Mouse (Mus musculus) kidney, adult 2 months (tissue): ENCODE data around the gene AI467606. TPM values are rescaled to one million over a fixed set of nuclear protein-coding genes. Genes with fewer than 3 reads are reported as not detected.

Source experiments
- DNase-seq: peaks from one replicate; pipeline ENCODE4 v3.0.0; 2021
- H3K27ac ChIP-seq: fragments of 200-500 bp; 2 replicates; pipeline ENCODE4 v1.5.1; 2012; ENCODE audit warnings: low read depth, low read length, control low read depth, inconsistent platforms; ENCODE audit not compliant: insufficient read depth
- H3K27me3 ChIP-seq: fragments of 200-500 bp; replicated peaks from 2 replicates; pipeline ENCODE4 v1.6.1; 2012; ENCODE audit warnings: mild to moderate bottlenecking, moderate library complexity, low read length, inconsistent platforms; ENCODE audit not compliant: control insufficient read depth, insufficient read depth
- H3K36me3 ChIP-seq: fragments of 200-500 bp; 2 replicates; pipeline ENCODE4 v1.6.1; 2012; ENCODE audit warnings: mild to moderate bottlenecking, moderate library complexity, low read length, inconsistent platforms; ENCODE audit not compliant: control insufficient read depth, insufficient read depth
- H3K4me1 ChIP-seq: fragments of 200-500 bp; 2 replicates; pipeline ENCODE4 v1.6.1; 2011; ENCODE audit warnings: low read length; ENCODE audit not compliant: control insufficient read depth, insufficient read depth
- H3K4me3 ChIP-seq: fragments of 200-500 bp; 2 replicates; pipeline ENCODE4 v1.5.1; 2011; ENCODE audit warnings: mild to moderate bottlenecking, low read depth, low read length, control low read depth; ENCODE audit not compliant: insufficient read depth
- CTCF ChIP-seq: fragments of 200-500 bp; conservative IDR thresholded peaks from 2 replicates; pipeline ENCODE4 v1.5.1; 2011; ENCODE audit warnings: low read depth, mild to moderate bottlenecking, control low read depth, low read length, moderate library complexity, mixed read lengths; ENCODE audit not compliant: insufficient read depth, insufficient read length
- POLR2A ChIP-seq: fragments of 200-500 bp; IDR thresholded peaks from one replicate; pipeline ENCODE4 v1.6.1; 2011; ENCODE audit warnings: low read depth, low read length, control low read depth
- WGBS: fragments of 180-500 bp; shearing (Covaris S2); methylation state at CpG from one replicate; pipeline ENCODE4 v1.1.7; 2018; 5-methylcytosine and 5-hydroxymethylcytosine counted together
- polyA plus RNA-seq: library from polyadenylated mRNA; depleted of rRNA; stranded (reverse); fragments of >200 nt; gene quantifications from 2 replicates; pipeline ENCODE4 v1.2.3, GENCODE M21; 2012

AI467606 gene
- polyA plus RNA-seq, 1 experiment: 7.7 TPM

DNA sequence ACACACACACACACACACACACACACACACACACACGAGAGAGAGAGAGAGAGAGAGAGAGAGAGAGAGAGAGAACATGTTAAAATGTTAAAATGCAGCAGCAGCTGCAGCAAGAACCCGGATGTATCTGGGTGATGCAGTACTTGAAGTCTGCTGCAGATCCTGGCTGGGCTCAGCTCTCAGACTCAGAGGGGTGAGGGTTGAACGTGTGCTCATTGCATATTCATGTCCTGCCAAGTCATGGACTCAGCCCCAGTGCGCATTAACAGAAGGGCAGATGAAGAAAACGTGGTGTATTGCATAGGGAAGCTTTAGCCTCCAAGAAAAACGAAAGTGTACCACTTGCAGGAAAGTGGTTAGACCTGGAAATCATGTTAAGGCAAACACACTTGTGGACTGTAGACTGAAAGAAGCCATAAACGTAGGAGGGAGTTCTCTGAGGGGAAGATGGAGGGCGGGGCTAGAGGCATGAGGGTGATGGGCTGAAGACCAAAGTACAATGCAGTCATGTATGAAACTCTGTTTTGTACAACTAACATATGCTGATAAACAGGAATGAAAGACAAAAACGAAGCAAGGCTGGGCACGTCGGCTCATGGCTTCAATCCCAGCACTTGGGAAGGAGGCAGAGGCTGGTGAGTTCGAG, 22.6 kb downstream of the AI467606 start:
- 24% methylated on average over 12 of the region's 12 CpGs for whole genome bisulfite sequencing
- H3K4me3 ChIP-seq: no peak overlapping the region
- H3K27ac ChIP-seq: peak overlapping the region; percentile 77
- no peaks in the 10 kb centered on the region for H3K27me3 ChIP-seq
- TF ChIP-seq POLR2A (no peak), CTCF (no peak)
- no peaks in the 10 kb centered on the region for H3K36me3 ChIP-seq
- H3K4me1 ChIP-seq: peaks cover 17% of the 10 kb centered on the region; the same call in 1 of the 2 replicates
- peak; percentile 80 for DNase-seq

GRCm38 (mm10) chr7:127114920-127115319, 23.8 kb downstream of the AI467606 start:
- no peak for DNase-seq
- Histone ChIP-seq H3K4me1 (peaks cover 21% of the 10 kb centered on the region; the same call in 1 of the 2 replicates), H3K36me3 (no peaks in the 10 kb centered on the region), H3K27ac (no peak overlapping the region), H3K27me3 (no peaks in the 10 kb centered on the region), H3K4me3 (no peak overlapping the region)
- WGBS: 77% methylated on average over 11 of the region's 11 CpGs
- TF ChIP-seq CTCF (no peak), POLR2A (no peak)

DNA sequence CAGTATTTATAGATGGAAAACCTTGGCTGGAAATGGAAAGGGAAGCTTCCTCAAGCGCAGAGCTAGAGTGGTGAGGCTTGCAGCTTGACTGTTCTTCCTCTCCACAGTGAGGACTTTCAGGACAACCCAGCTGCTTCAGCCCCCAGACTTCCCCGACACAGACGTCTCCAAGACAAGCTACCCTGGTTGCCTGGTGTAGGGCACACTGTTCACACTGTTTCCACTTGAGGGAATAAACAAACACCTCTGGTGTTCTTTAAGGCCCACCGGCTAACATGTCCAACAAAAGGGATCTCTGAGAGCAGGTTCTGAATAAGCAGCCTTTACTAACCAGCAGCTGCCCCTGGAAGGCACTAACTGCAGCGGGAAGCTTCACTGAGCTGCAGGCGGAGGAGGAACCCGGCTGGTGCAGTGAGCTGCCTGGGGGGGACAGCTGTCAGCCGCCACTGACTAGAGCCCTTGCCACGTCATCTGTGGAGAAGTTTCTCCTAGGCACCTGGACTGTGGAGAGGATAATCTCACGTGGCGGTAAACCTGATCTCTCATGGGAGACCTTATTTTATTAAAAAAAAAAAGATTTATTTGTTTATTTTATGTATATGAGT, 25.3 kb downstream of the AI467606 start:
- DNase-seq: no peak
- no peaks in the 10 kb centered on the region for H3K27me3 ChIP-seq
- WGBS: 58% methylated on average over 11 of the region's 11 CpGs
- TF ChIP-seq POLR2A (no peak), CTCF (no peak)
- peaks cover 21% of the 10 kb centered on the region; the same call in 1 of the 2 replicates for H3K4me1 ChIP-seq
- H3K27ac ChIP-seq: no peak overlapping the region
- H3K36me3 ChIP-seq: no peaks in the 10 kb centered on the region
- H3K4me3 ChIP-seq: no peak overlapping the region

GRCm38 (mm10) chr7:127117948-127118347, 26.8 kb downstream of the AI467606 start:
- H3K36me3 ChIP-seq: no peaks in the 10 kb centered on the region
- H3K27ac ChIP-seq: no peak overlapping the region
- TF ChIP-seq POLR2A: no peak
- TF ChIP-seq CTCF: peak; percentile 40
- no peak overlapping the region for H3K4me3 ChIP-seq
- 17% methylated on average over 5 of the region's 5 CpGs for whole genome bisulfite sequencing
- no peaks in the 10 kb centered on the region for H3K27me3 ChIP-seq
- DNase-seq: peak; percentile 62
- H3K4me1 ChIP-seq: peaks cover 21% of the 10 kb centered on the region; the same call in 1 of the 2 replicates

DNA sequence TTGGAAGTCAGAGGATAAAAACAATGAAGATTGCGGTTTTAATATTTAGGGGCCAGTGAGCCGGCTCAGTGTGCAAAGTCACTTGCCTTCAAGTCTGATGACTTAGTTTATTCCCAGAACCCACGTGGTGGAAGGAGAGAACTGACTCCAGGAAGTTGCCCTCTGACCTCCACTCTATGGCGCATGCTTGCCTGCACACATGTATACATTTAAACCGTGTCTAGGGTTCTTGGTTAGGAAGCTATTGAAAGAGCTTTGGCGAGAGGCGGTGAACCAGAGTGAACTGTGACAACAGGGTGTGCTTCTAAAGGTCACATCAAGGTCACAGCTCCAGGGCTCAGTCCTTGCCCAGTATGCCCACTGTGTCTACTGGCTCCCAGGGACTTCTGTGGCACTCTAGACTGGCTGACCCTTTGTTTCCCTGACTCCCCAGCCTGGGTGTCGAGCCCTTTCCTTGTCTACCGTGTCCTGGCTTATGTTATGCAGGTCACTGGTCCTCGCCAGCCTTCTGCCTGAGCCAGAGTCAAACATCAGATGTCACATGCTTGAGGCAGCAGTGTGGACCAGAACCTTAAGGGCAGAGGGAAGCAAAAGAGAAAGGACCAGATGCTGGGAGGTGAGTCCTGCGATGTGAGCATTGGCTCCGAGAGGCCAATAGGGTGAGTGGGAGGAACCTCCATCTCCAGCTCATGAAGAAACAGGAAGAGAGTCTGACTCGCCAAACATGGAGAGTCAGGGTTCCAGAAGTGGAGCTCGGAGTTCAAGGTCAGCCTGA, 27.7 kb downstream of the AI467606 start:
- H3K4me1 ChIP-seq: peaks cover 18% of the 10 kb centered on the region; the same call in 1 of the 2 replicates
- H3K27me3 ChIP-seq: no peaks in the 10 kb centered on the region
- no peak overlapping the region for H3K4me3 ChIP-seq
- 43% methylated on average over 14 of the region's 14 CpGs for WGBS
- peak overlapping the region; percentile 21 for H3K27ac ChIP-seq
- H3K36me3 ChIP-seq: no peaks in the 10 kb centered on the region
- peak; percentile 56 for DNase-seq
- TF ChIP-seq POLR2A (no peak), CTCF (no peak)

- peak; percentile 91 for DNase-seq
- 25% methylated on average over 21 of the region's 21 CpGs for WGBS
Measured at GRCm38 (mm10) chr7:127121061-127121910, 30.1 kb downstream of the AI467606 start.

More at GRCm38 (mm10) chr7:127121061-127121910, 30.1 kb downstream of the AI467606 start:
- Histone ChIP-seq H3K4me3 (peak overlapping the region; percentile 57), H3K27ac (peak overlapping the region; percentile 95), H3K4me1 (peaks cover 14% of the 10 kb centered on the region; the same call in 1 of the 2 replicates), H3K27me3 (no peaks in the 10 kb centered on the region), H3K36me3 (no peaks in the 10 kb centered on the region)
- TF ChIP-seq POLR2A: peak; percentile 36
- TF ChIP-seq CTCF: no peak
